Mouse (Mus musculus): Measurements from ENCODE around the gene Kcng1.

DNA sequence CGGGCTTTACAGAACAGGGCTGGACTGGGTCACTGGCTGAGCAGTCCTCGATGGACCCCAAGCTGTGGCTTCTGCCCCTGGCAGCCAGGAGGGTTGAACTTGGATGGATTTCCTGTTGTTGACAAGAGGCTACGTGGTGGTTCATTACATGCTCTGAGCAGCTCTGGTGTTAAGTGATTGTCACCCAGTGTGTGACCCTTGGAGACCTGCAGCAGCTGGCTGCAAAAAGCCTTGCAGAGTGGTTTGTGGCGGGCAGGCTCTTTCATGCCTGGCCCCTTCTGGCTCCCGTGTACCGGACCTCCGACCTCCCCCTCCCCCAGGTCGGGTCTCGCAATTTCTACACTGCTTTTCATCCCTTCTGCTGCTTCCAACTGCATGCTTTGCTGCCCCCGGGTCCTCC is 10.5 kb upstream of the Kcng1 start:
- TF ChIP-seq EP300 (IDR thresholded peaks at IDR 0.05): no peak
- TF ChIP-seq CTCF (IDR thresholded peaks at IDR 0.05): no peak

Measured in lung, postnatal 0 days (tissue).